Mouse (Mus musculus) testis, adult 2 months (tissue): Measurements from ENCODE around the gene Icam2. TPM values are rescaled to one million over a fixed set of nuclear protein-coding genes. Genes with fewer than 3 reads are reported as not detected.

Experiments used
- H3K27ac ChIP-seq: fragments of 200-500 bp; 2 replicates; pipeline ENCODE4 v1.5.1; 2012; ENCODE audit warnings: low read depth, low read length; ENCODE audit not compliant: control insufficient read depth, insufficient read depth
- H3K27me3 ChIP-seq: fragments of 200-500 bp; 2 replicates; pipeline ENCODE4 v1.6.1; 2012; ENCODE audit warnings: mild to moderate bottlenecking, low read length, moderate library complexity; ENCODE audit not compliant: control insufficient read depth, insufficient read depth
- H3K36me3 ChIP-seq: fragments of 200-500 bp; 2 replicates; pipeline ENCODE4 v1.6.1; 2012; ENCODE audit warnings: mild to moderate bottlenecking, low read length; ENCODE audit not compliant: control insufficient read depth, insufficient read depth
- H3K4me1 ChIP-seq: fragments of 200-500 bp; 2 replicates; pipeline ENCODE4 v1.6.1; 2012; ENCODE audit warnings: low read length; ENCODE audit not compliant: control insufficient read depth, insufficient read depth
- H3K4me3 ChIP-seq: fragments of 200-500 bp; 2 replicates; pipeline ENCODE4 v1.5.1; 2012; ENCODE audit warnings: low read depth, mild to moderate bottlenecking, low read length, moderate library complexity, mixed read lengths; ENCODE audit not compliant: control insufficient read depth
- CTCF ChIP-seq: fragments of 200-500 bp; IDR thresholded peaks from 2 replicates; pipeline ENCODE4 v1.5.1; 2012; ENCODE audit warnings: low read depth, mild to moderate bottlenecking, inconsistent platforms, low read length, moderate library complexity; ENCODE audit not compliant: control insufficient read depth, insufficient read depth, insufficient replicate concordance
- POLR2A ChIP-seq: fragments of 200-500 bp; IDR thresholded peaks from 2 replicates; pipeline ENCODE4 v1.6.1; 2012; ENCODE audit warnings: low read depth, mild to moderate bottlenecking, inconsistent platforms, low read length, moderate library complexity; ENCODE audit not compliant: control insufficient read depth
- polyA plus RNA-seq: library from polyadenylated mRNA; depleted of rRNA; stranded (reverse); fragments of >200 nt; gene quantifications from 2 replicates; pipeline ENCODE4 v1.2.3, GENCODE M21; 2012; rRNA removed

Icam2 gene
- 1.2 and 1.7 TPM in 2 replicates for polyA plus RNA-seq

DNA sequence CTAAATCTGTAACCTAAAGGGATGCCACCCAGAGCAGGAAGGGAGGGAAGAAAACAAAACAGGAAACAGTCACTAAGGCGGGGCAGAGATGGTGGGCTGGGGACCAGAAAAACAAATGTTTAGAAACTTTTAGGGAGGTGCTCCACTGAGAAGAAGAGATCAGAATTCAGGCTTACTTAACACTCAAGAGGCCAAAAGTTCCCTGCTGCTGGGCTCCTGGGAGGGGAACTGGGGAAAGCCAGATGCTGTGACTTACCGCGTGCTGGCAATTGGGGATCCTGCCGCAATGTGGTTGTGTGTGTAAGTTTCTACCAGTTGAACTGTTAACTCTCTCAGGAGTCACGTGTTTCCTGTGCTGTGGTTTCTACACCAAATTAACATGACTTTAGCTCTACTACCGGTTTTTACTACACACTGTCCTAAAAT, at the start of gene Icam2:
Gene Icam2, minus strand, starts transcription at position 285 of the 426 bp plus-strand sequence.
- no peak within 1 kb of the TSS for H3K27ac ChIP-seq
- H3K4me3 ChIP-seq: no peak within 1 kb of the TSS
- H3K36me3 ChIP-seq: no peaks in the 10 kb centered on the region
- no peak for TF ChIP-seq CTCF
- 0 out of 2 replicates have a peak, but pooled peaks cover 2% of the 10 kb centered on the region for H3K4me1 ChIP-seq
- no peaks in the 10 kb centered on the region for H3K27me3 ChIP-seq

DNA sequence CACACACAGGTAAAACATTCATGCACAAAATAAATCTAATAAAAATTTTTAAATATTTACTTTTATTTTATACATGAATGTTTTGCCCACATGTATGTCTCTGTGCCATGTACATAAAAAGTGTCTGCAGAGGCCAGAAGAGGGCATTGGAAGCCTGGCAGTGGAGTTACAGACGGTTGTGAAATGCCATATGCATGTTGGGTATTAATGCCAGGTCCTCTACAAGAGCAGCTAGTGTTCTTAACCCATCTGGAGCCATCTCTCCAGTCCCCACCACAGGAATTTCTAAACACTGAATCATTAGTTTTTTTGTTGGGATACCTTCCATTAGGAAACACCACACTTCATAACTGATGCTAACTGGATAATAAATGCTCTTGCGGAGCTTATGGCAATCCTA, 49.7 kb upstream of the Icam2 start:
- no peaks in the 10 kb centered on the region for H3K36me3 ChIP-seq
- no peaks in the 10 kb centered on the region for H3K4me1 ChIP-seq
- no peaks in the 10 kb centered on the region for H3K27me3 ChIP-seq
- H3K4me3 ChIP-seq: no peak overlapping the region
- TF ChIP-seq POLR2A (no peak), CTCF (no peak)
- H3K27ac ChIP-seq: no peak overlapping the region

DNA sequence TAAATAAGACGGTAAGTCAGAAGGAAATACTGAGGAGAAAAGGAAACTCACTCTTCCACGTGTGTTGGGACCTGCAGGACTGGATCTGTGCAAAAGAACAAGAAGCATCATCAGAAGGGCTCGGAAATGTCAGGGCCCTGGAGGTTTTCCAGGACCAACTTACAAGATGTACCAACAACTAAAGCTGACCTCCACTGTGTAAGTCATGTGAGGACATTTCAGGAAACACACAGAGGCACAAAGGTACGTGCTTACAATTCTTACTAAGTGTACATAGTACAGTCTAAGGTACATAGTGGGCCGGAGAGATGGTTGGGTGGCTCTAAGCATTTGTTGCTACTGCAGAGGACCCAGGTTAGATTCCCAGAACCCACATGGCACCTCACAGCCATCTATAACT, 49.2 kb upstream of the Icam2 start:
- Histone ChIP-seq H3K27me3 (no peaks in the 10 kb centered on the region), H3K4me3 (no peak overlapping the region), H3K27ac (no peak overlapping the region), H3K36me3 (no peaks in the 10 kb centered on the region), H3K4me1 (no peaks in the 10 kb centered on the region)
- TF ChIP-seq POLR2A (no peak), CTCF (no peak)

DNA sequence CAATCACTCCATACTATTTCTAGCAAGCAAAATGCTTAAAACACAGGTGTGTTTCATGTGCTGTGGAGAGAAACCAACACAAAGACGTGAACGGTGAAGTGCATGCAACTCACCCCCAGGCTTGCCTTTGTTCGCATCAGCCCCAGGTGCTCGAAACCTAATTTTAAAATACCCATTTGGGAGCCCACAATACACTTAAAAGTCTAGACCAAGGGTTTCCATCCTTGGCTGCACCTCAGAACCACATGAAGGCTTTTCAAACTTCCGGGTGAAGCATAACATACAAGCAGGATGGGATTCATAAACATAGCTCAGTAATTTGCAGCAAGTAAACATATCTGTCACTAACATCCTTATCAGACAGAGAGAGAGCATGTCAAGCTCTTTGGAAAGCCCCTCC, 42.5 kb upstream of the Icam2 start:
- no peak overlapping the region for H3K27ac ChIP-seq
- H3K4me3 ChIP-seq: no peak overlapping the region
- no peaks in the 10 kb centered on the region for H3K4me1 ChIP-seq
- no peaks in the 10 kb centered on the region for H3K36me3 ChIP-seq
- no peak for TF ChIP-seq POLR2A
- no peak for TF ChIP-seq CTCF
- no peaks in the 10 kb centered on the region for H3K27me3 ChIP-seq

GRCm38 (mm10) chr11:106429689-106430088, 41.8 kb upstream of the Icam2 start:
- Histone ChIP-seq H3K36me3 (no peaks in the 10 kb centered on the region), H3K4me3 (no peak overlapping the region), H3K27ac (no peak overlapping the region), H3K4me1 (no peaks in the 10 kb centered on the region), H3K27me3 (no peaks in the 10 kb centered on the region)
- TF ChIP-seq POLR2A: no peak
- TF ChIP-seq CTCF: no peak

GRCm38 (mm10) chr11:106428556-106428955, 40.7 kb upstream of the Icam2 start:
- Histone ChIP-seq H3K27ac (no peak overlapping the region), H3K4me1 (no peaks in the 10 kb centered on the region), H3K36me3 (no peaks in the 10 kb centered on the region), H3K27me3 (no peaks in the 10 kb centered on the region), H3K4me3 (no peak overlapping the region)
- TF ChIP-seq CTCF (no peak), POLR2A (no peak)

DNA sequence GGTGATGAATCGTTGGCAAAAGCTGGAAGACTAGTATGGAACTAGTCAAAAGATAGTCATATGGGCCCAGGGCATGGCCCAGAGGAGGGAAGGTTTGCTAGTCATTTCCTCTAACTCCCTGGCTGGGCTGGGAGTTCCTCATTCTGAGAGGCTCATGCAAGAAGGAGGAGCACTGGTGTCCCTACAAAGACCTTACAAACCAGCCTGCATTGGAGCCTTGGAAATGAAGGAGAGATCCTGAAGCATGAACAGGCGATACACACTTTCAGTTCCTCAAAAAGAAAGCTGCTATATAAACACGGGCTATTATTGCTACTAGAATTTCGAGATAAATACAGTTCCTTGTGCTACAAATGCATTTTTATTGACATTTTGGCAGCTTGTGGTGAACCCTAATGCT, 40.2 kb upstream of the Icam2 start:
- no peak overlapping the region for H3K4me3 ChIP-seq
- no peaks in the 10 kb centered on the region for H3K36me3 ChIP-seq
- no peak overlapping the region for H3K27ac ChIP-seq
- TF ChIP-seq CTCF (no peak), POLR2A (no peak)
- H3K4me1 ChIP-seq: no peaks in the 10 kb centered on the region
- H3K27me3 ChIP-seq: no peaks in the 10 kb centered on the region

GRCm38 (mm10) chr11:106426447-106426846, 38.6 kb upstream of the Icam2 start:
- no peak for TF ChIP-seq POLR2A
- TF ChIP-seq CTCF: no peak
- Histone ChIP-seq H3K27ac (no peak overlapping the region), H3K4me1 (no peaks in the 10 kb centered on the region), H3K36me3 (no peaks in the 10 kb centered on the region), H3K4me3 (no peak overlapping the region), H3K27me3 (no peaks in the 10 kb centered on the region)
